Mouse (Mus musculus): ENCODE measurements around the gene Dedd2.

Dedd2 gene

GRCm38 (mm10) chr7:25246079-25246758 lies 25.8 kb upstream of the Dedd2 start:
- DNase-seq (ENCODE audit: low spot score): no peak

GRCm38 (mm10) chr7:25244562-25245369 lies 24.4 kb upstream of the Dedd2 start:
- no peak for DNase-seq (ENCODE audit: low spot score)

GRCm38 (mm10) chr7:25243361-25243760 lies 22.9 kb upstream of the Dedd2 start:
- DNase-seq (ENCODE audit: low spot score): no peak

- peak; percentile 64 for DNase-seq (ENCODE audit: low spot score)
These were observed 20.6 kb upstream of the Dedd2 start for GRCm38 (mm10) chr7:25241062-25241461.

GRCm38 (mm10) chr7:25240631-25241030 lies 20.2 kb upstream of the Dedd2 start:
- no peak for DNase-seq (ENCODE audit: low spot score)

GRCm38 (mm10) chr7:25238829-25239623 lies 18.6 kb upstream of the Dedd2 start:
- peak; percentile 96 for DNase-seq (ENCODE audit: low spot score)

GRCm38 (mm10) chr7:25238015-25238706 lies 17.7 kb upstream of the Dedd2 start:
- DNase-seq (ENCODE audit: low spot score): peak; percentile 98

- DNase-seq (ENCODE audit: low spot score): peak; percentile 99
These were observed 17.0 kb upstream of the Dedd2 start, which contains the start of gene Gsk3a for GRCm38 (mm10) chr7:25237249-25238014. Gene Gsk3a, minus strand, starts transcription at chr7:25237851.

GRCm38 (mm10) chr7:25235526-25235925 lies 15.1 kb upstream of the Dedd2 start:
- no peak for DNase-seq (ENCODE audit: low spot score)

GRCm38 (mm10) chr7:25233061-25233460 lies 12.6 kb upstream of the Dedd2 start:
- no peak for DNase-seq (ENCODE audit: low spot score)

- no peak for DNase-seq (ENCODE audit: low spot score)
These were observed 11.8 kb upstream of the Dedd2 start for GRCm38 (mm10) chr7:25232101-25232648.

- DNase-seq (ENCODE audit: low spot score): no peak
These were observed 10.4 kb upstream of the Dedd2 start for GRCm38 (mm10) chr7:25230690-25231285.

- DNase-seq (ENCODE audit: low spot score): no peak
These were observed 7.3 kb upstream of the Dedd2 start for GRCm38 (mm10) chr7:25227523-25228300.

- no peak for DNase-seq (ENCODE audit: low spot score)
These were observed 2.0 kb upstream of the Dedd2 start for GRCm38 (mm10) chr7:25222275-25222967.

GRCm38 (mm10) chr7:25221102-25221883 lies 878 bp upstream of the Dedd2 start, which contains the start of gene Zfp526:
Gene Zfp526, plus strand, starts transcription at chr7:25221425.
- DNase-seq (ENCODE audit: low spot score): peak; percentile 100

GRCm38 (mm10) chr7:25219756-25220456 lies 509 bp downstream of the Dedd2 start:
- peak; percentile 97 for DNase-seq (ENCODE audit: low spot score)

GRCm38 (mm10) chr7:25219416-25219750 lies 1.0 kb downstream of the Dedd2 start:
- DNase-seq (ENCODE audit: low spot score): no peak

Data from embryo, embryonic 10 days (tissue).